8 mouse cellular contexts compared by ENCODE assay signal in the genomic region with DNA sequence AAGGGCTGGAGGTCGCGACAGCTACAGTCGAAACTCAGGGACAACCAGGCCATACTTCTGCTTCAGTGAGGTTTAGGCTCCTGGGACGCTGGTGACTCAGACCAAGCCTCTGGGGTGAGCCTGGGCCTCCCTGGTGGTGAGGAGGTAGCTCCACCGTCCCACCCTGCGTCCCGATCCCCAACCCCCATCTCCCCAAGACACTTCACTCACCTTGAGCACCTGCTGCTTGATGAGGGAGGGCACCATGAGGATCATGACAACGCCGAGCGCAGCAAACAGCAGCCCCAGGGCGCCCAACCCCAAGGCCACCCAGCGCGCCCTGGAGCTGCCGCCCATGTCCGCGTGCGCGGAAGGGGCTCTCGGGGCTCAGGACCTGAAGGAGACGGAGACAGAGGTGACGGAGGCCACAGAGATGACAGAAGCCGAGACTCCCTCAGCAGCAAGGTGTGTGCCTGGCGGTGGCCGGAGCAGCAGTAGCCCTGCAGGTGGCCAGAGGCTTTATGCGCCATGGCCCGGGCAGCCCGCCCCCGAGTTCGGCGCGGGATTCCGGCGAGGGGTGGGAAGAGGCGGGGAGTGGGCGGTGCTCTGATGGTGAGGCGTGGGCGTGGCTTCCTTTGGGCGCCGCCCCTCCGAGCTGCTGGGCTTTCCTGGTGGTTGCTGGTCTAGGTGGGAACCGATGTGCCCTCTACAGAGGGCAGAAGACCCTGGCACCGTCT. TPM values are rescaled to one million over a fixed set of nuclear protein-coding genes. Genes with fewer than 3 reads are reported as not detected.
DNase-seq lines count a peak whose midpoint lies in the region; ATAC-seq and TF ChIP-seq lines count a peak whose summit lies in the region.

Gene Scarb1, minus strand, starts transcription at position 548 of the 716 bp plus-strand sequence.

- ATAC-seq in Patski: peak; percentile 74
- peak; percentile 88 for ATAC-seq in hindbrain, embryonic 13.5 days (ENCODE audit: low FRiP score)

- H3K27me3 ChIP-seq in Patski: no peaks in the 10 kb centered on the region
- H3K27me3 ChIP-seq in hindbrain, embryonic 13.5 days: peaks cover 22% of the 10 kb centered on the region

- POLR2A ChIA-PET in Patski (lab: Charles Lee): interaction anchor here (0.9 to 1.1 kb wide), 4 partner anchors 9 to 28 kb away, joined by 3 to 4 read pairs (median 3); no protein-coding TSS in a partner anchor

- CTCF ChIA-PET in Patski (lab: Charles Lee): interaction anchor here (0.8 to 2.0 kb wide), 3 partner anchors 7 to 72 kb away, joined by 3 to 5 read pairs (median 4); no protein-coding TSS in a partner anchor

- under 1% methylated on average over 42 of the region's 42 CpGs for WGBS in hindbrain, embryonic 13.5 days

- DNase-seq in Patski (ENCODE audit: low read depth, low spot score): no peak
- DNase-seq in cerebellum, postnatal 25 days: peak; percentile 70 to 84
- DNase-seq in frontal cortex, postnatal 25 days (ENCODE audit: low spot score in 2 of 2): peak; percentile 70 to 80
- DNase-seq in layer of hippocampus, postnatal 25 days (ENCODE audit: extremely low spot score in 1 of 2, low spot score in 1 of 2): peak; percentile 78 to 83
- DNase-seq in lung, postnatal 14 days: peak; percentile 91
- DNase-seq in ovary, postnatal 36 days (ENCODE audit: low spot score): peak; percentile 93
- peak; percentile 90 for DNase-seq in thymus, postnatal 25 days

- in situ Hi-C loops in Patski (cut with MboI; ENCODE audit: low pct_unique_long_range_greater_than_20kb): no loop called here

- no peaks in the 10 kb centered on the region for H3K9me3 ChIP-seq in hindbrain, embryonic 13.5 days

- H3K9ac ChIP-seq in hindbrain, embryonic 13.5 days: peak within 1 kb of the TSS; percentile 77

- peak within 1 kb of the TSS; percentile 94 for H3K4me2 ChIP-seq in hindbrain, embryonic 13.5 days

- H3K4me3 ChIP-seq in hindbrain, embryonic 13.5 days: peak within 1 kb of the TSS; percentile 64

- H3K36me3 ChIP-seq in hindbrain, embryonic 13.5 days: no peaks in the 10 kb centered on the region

- H3K4me1 ChIP-seq in hindbrain, embryonic 13.5 days (replicated peaks): peaks cover 34% of the 10 kb centered on the region

- no peak for TF ChIP-seq CTCF in Patski (IDR thresholded peaks at IDR 0.05)

- H3K27ac ChIP-seq in hindbrain, embryonic 13.5 days: peak within 1 kb of the TSS; percentile 35

RNA-seq across cellular contexts. Expression of gene Scarb1, which starts in this region (rescaled TPM):
- 59.7 TPM for polyA plus RNA-seq in Patski (2021)
- polyA plus RNA-seq in hindbrain, embryonic 13.5 days (2015; fragmentation: Nextera tagmentation; extraction: Ambion mirVana): 27.4 and 28.0 TPM in 2 replicates
- total RNA-seq in layer of hippocampus, postnatal 25 days (2021): 10 to 100 TPM; 34.5 to 41.6 TPM
